Mouse (Mus musculus) testis, postnatal 10 days (tissue): ENCODE data around the gene Mettl26.

Source experiments
- DNase-seq: peaks from one replicate; pipeline ENCODE4 v3.0.0; 2021; ENCODE audit warnings: low spot score

The Mettl26 gene

GRCm38 (mm10) chr17:25885636-25886035 is 10.8 kb downstream of the Mettl26 start:
- DNase-seq, result no peak

GRCm38 (mm10) chr17:25886806-25887205 is 11.9 kb downstream of the Mettl26 start:
- DNase-seq, result no peak

GRCm38 (mm10) chr17:25887467-25887866 is 12.6 kb downstream of the Mettl26 start:
- DNase-seq, result no peak

- no peak for DNase-seq
Measured at GRCm38 (mm10) chr17:25888837-25889236, 14.0 kb downstream of the Mettl26 start.

- peak; percentile 76 for DNase-seq
Measured at GRCm38 (mm10) chr17:25893975-25894617, 19.2 kb downstream of the Mettl26 start.

- no peak for DNase-seq
Measured at GRCm38 (mm10) chr17:25895415-25895814, 20.5 kb downstream of the Mettl26 start.

- DNase-seq, result no peak
Measured at GRCm38 (mm10) chr17:25895891-25896290, 21.0 kb downstream of the Mettl26 start.

- DNase-seq, result no peak
Measured at GRCm38 (mm10) chr17:25900193-25900592, 25.3 kb downstream of the Mettl26 start.

- no peak for DNase-seq
Measured at GRCm38 (mm10) chr17:25903061-25903460, 28.2 kb downstream of the Mettl26 start.

- no peak for DNase-seq
Measured at GRCm38 (mm10) chr17:25907640-25908039, 32.8 kb downstream of the Mettl26 start.

- DNase-seq, result no peak
Measured at GRCm38 (mm10) chr17:25911816-25912215, 36.9 kb downstream of the Mettl26 start.

GRCm38 (mm10) chr17:25913186-25913876 is 38.5 kb downstream of the Mettl26 start:
- peak; percentile 56 for DNase-seq

GRCm38 (mm10) chr17:25913877-25914275 is 39.0 kb downstream of the Mettl26 start:
- DNase-seq, result no peak

GRCm38 (mm10) chr17:25914295-25914694 is 39.4 kb downstream of the Mettl26 start:
- no peak for DNase-seq

- DNase-seq, result peak; percentile 72
Measured at GRCm38 (mm10) chr17:25916931-25917647, 42.2 kb downstream of the Mettl26 start.

- no peak for DNase-seq
Measured at GRCm38 (mm10) chr17:25918037-25918750, 43.3 kb downstream of the Mettl26 start.

GRCm38 (mm10) chr17:25919144-25919785 is 44.4 kb downstream of the Mettl26 start, which contains the start of gene Rab40c:
Gene Rab40c (minus strand): TSS chr17:25919727.
- DNase-seq, result peak; percentile 77

GRCm38 (mm10) chr17:25919786-25920642 is 45.1 kb downstream of the Mettl26 start:
- peak; percentile 100 for DNase-seq

- DNase-seq, result peak; percentile 59
Measured at GRCm38 (mm10) chr17:25922120-25922519, 47.2 kb downstream of the Mettl26 start.

- DNase-seq, result no peak
Measured at GRCm38 (mm10) chr17:25925348-25925747, 50.5 kb downstream of the Mettl26 start.
